Mouse (Mus musculus) midbrain, embryonic 10.5 days (tissue): ENCODE data around the gene Fam221b. TPM values are rescaled to one million over a fixed set of nuclear protein-coding genes. Genes with fewer than 3 reads are reported as not detected.
A peak's percentile ranks its signal among the peaks of the same experiment; 100 is the strongest.

ENCODE experiments used
- DNase-seq: peaks from one replicate; pipeline ENCODE4 v3.0.0-alpha.2; 2017; ENCODE audit warnings: low spot score
- H3K27ac ChIP-seq: fragments of 300-500 bp; sonication (generic); replicated peaks from 2 replicates; pipeline ENCODE4 v1.5.1; 2016; ENCODE audit warnings: mild to moderate bottlenecking
- H3K27me3 ChIP-seq: fragments of 300-500 bp; sonication (generic); 2 replicates; pipeline ENCODE4 v1.6.1; 2016; ENCODE audit warnings: low read depth, mild to moderate bottlenecking; ENCODE audit not compliant: poor library complexity, severe bottlenecking
- H3K36me3 ChIP-seq: fragments of 300-500 bp; sonication (generic); 2 replicates; pipeline ENCODE4 v1.6.1; 2016; ENCODE audit warnings: mild to moderate bottlenecking, moderate library complexity
- H3K4me1 ChIP-seq: fragments of 300-500 bp; sonication (generic); 2 replicates; pipeline ENCODE4 v1.6.1; 2016
- H3K4me3 ChIP-seq: fragments of 300-500 bp; sonication (generic); 2 replicates; pipeline ENCODE4 v1.5.1; 2016; ENCODE audit warnings: mild to moderate bottlenecking, moderate library complexity
- H3K9me3 ChIP-seq: fragments of 300-500 bp; sonication (generic); replicated peaks from 2 replicates; pipeline ENCODE4 v1.6.1; 2016; ENCODE audit warnings: mild to moderate bottlenecking
- WGBS: fragments of 180-500 bp; shearing (Covaris S2); methylation state at CpG from one replicate; pipeline ENCODE4 v1.1.7; 2016; 5-methylcytosine and 5-hydroxymethylcytosine counted together
- polyA plus RNA-seq: library from polyadenylated mRNA; unstranded; fragments of >200 nt; fragmentation: Nextera tagmentation; extraction: Ambion mirVana; gene quantifications from 2 replicates; pipeline ENCODE4 v1.2.1, GENCODE M21; 2016

Fam221b gene
- 1.6 and 2.1 TPM in 2 replicates for polyA plus RNA-seq

DNA sequence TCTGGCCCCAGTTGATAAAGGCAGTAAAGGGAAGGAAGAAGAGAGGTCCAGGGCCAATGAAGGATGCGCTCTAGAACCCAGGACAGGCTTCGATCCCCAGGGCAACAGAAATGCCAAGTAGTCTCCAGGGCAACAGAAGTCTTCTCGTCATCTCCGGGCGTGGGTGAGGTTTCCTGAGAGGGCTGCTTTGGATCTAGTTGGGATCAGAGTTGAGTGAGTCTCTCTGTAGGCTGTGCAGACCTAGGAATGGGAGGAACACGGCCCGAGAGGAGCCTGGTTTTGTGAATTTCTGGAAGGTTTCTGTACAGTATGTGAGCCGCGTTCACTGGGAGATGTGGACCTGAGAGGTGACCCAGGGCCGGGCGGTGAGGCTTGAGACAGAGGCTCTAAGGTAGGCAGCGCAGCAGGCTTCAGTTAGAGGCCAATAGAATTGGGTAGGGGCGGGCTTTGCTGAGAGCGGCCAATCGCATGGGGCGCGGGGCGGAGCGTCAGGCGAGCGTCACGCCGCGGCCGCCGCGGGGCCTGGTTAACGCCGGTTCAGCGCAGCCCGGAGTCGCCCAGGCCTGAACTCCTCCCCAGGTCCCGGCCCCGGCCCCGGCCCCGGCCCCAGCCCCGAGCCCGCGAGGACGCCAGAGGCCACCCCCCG, at the start of gene Fam221b, which contains the start of gene Tmem8b:
TSS of gene Fam221b (minus strand) at position 364 of the 646 bp plus-strand sequence.
TSS of gene Tmem8b (plus strand) at position 190 of the 646 bp plus-strand sequence.
- Histone ChIP-seq H3K4me3 (peak within 1 kb of the TSS; percentile 82), H3K27ac (peak within 1 kb of the TSS; percentile 93), H3K27me3 (peaks cover 60% of the 10 kb centered on the region), H3K9me3 (no peaks in the 10 kb centered on the region), H3K4me1 (peaks cover 43% of the 10 kb centered on the region), H3K36me3 (no peaks in the 10 kb centered on the region)
- DNase-seq, result peak; percentile 91
- WGBS, result 1% methylated on average over 27 of the region's 41 CpGs

DNA sequence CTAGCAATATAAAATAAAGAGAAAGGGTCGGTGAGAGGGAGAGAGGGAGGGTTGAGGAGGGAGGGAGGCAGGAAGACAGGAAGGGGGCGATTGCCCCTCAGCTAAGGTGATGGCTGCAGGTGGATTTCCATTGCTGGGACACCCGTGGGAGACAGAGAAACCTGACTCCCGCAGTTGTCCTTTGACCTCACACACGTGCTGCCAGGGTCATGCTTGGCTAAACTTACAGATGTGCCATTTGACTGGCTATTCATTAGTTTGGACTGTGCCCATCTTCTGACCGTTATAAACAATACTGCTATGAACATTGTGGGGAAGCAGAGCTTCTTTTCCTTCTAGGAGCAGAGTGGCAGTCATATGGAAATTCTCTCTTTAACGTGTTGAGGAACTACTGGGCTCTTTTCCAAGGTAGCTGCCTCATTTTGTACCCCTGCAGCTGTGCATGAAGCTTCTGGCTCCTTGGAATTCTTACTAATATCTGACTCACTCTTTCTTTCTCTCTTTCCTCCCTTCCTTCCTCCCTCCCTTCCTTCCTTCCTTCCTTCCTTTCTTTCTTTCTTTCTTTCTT, 44.8 kb upstream of the Fam221b start:
- H3K4me3 ChIP-seq, result no peak overlapping the region
- no peaks in the 10 kb centered on the region for H3K9me3 ChIP-seq
- no peak for DNase-seq
- no peak overlapping the region for H3K27ac ChIP-seq
- H3K36me3 ChIP-seq, result no peaks in the 10 kb centered on the region
- 53% methylated on average over 7 of the region's 7 CpGs for WGBS
- H3K4me1 ChIP-seq, result no peaks in the 10 kb centered on the region
- H3K27me3 ChIP-seq, result no peaks in the 10 kb centered on the region

DNA sequence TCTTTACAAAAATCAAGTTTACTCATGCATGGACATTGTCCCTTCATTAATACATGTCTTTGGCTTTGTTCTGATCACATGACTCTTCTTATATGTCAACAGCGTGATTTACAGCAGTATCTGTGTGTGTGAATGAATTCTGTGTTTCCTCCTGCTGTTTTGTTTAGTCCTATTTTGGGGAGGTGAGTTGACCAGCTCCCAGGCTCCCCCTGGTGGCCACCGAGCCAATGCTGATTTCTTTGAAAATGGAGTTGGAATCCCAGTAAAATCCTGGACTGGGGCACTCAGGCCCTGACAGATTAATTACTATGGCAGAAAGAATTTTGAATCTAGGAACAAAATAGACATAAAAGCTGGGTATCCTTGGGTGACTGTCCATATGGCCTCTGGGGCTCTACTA, 42.9 kb upstream of the Fam221b start:
- Histone ChIP-seq H3K9me3 (no peaks in the 10 kb centered on the region), H3K27me3 (no peaks in the 10 kb centered on the region), H3K36me3 (no peaks in the 10 kb centered on the region), H3K4me1 (peaks cover 6% of the 10 kb centered on the region), H3K27ac (no peak overlapping the region), H3K4me3 (no peak overlapping the region)
- WGBS, result 3% methylated on average over 2 of the region's 2 CpGs
- DNase-seq, result peak; percentile 78

DNA sequence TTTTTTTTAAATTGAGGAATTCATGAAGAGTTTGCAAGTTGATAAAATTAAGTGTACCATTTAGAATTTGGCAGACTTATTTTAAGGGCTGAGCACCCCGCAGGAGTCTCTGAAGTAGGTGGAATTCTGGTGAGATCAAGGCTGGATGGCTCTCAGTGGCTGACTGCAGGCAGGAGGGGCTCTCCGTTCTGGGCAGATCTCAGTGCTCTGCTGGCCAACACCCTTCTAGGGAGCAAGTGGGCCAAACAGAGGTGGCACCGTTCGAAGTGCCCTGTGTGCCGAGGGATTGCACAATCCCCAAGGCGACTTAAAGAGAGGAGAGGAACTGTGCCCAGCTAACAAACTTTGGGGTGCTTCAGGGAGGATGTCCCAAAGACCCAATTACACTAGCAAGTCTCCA, 40.9 kb upstream of the Fam221b start, which contains the start of gene Olfr71:
TSS of gene Olfr71 (minus strand) at position 387 of the 400 bp plus-strand sequence.
- DNase-seq, result no peak
- Histone ChIP-seq H3K27ac (no peak within 1 kb of the TSS), H3K4me3 (no peak within 1 kb of the TSS), H3K27me3 (no peaks in the 10 kb centered on the region), H3K36me3 (no peaks in the 10 kb centered on the region), H3K4me1 (peaks cover 6% of the 10 kb centered on the region), H3K9me3 (no peaks in the 10 kb centered on the region)
- 82% methylated on average over 6 of the region's 6 CpGs for WGBS

DNA sequence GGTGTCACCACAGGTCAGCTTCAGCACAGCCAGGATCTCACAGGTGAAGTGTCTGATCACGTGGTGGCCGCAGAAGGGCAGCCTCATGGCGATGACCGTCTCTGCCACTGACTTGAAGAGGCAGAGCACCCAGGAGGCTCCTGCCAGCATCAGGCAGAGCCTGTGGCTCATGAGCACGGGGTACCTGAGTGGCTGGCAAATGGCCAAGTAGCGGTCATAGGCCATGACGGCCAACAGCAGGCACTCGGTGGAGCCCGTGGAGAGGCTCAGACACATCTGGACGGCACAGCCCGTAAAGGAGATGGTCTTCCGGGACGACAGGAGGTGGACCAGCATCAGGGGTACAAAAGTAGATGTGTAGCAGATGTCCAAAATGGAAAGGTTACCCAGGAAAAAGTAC, 37.0 kb upstream of the Fam221b start:
- Histone ChIP-seq H3K27ac (no peak overlapping the region), H3K36me3 (no peaks in the 10 kb centered on the region), H3K4me3 (no peak overlapping the region), H3K27me3 (no peaks in the 10 kb centered on the region), H3K9me3 (no peaks in the 10 kb centered on the region), H3K4me1 (peaks cover 6% of the 10 kb centered on the region)
- DNase-seq, result no peak
- 92% methylated on average over 13 of the region's 13 CpGs for whole genome bisulfite sequencing

DNA sequence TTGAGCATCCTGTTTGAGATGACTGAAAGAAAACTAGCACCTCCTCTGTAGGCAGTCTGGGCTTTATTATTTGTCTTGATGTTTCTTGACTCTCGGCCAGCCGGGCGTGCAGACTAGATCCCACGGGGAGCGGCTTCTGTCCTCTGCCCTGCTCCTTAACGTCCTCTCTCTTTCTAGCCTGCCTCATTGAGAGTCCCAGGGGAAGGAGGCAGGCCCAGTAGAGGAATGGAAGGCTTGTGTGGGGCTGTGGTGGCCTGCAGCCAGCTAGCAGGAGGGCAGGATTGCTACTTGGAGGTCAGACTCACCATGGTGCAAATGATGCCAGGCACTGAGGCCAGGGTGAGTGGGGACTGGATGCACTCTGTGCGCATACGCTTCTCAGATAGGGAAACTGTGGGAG, 34.9 kb upstream of the Fam221b start:
- WGBS, result 88% methylated on average over 8 of the region's 8 CpGs
- H3K27me3 ChIP-seq, result no peaks in the 10 kb centered on the region
- H3K9me3 ChIP-seq, result no peaks in the 10 kb centered on the region

DNA sequence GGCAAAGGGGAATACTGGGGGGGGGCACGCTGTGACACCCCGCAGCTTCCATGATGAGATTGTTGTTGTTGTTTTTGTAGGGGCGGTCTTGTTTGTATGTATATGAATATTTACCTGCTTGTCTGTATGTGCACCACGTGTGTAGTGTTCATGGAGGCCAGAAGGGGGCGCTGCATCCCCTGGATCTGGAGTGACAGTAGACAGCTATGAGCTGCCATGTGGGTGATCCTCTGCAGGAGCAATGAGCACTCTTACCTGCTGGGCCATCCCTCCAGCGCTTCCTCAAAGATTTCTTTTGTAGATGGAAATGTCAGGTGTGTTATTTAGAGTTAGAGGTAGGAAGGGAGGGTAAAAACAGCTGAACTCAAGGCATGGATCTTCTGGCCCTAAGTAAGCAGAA, 34.5 kb upstream of the Fam221b start:
- no peak for DNase-seq
- H3K27ac ChIP-seq, result no peak overlapping the region

More for the DNA sequence above, 34.9 kb upstream of the Fam221b start:
- no peak for DNase-seq
- Histone ChIP-seq H3K4me1 (peaks cover 6% of the 10 kb centered on the region), H3K4me3 (no peak overlapping the region), H3K36me3 (no peaks in the 10 kb centered on the region), H3K27ac (0 out of 2 replicates have a peak overlapping the region, but pooled peaks have one; percentile 23)

DNA sequence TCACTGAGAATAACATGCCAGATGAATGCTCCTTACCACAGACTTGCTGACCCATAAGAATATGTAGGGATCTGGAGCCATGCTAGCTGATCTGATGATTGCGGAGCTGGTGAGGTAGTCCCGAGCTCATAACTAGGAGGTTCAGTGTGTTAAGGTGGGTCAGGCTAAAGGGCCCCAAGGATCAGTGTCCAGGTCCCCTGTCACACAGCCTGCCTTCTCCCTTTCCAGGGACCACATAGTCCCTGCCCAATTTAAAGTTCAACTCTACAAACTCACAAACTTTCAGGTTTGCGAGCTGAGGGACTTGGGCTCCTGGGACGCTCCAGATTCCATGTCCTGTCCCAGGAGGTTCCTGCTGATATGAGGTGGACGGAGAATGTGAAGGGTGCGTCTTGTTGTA, 31.8 kb upstream of the Fam221b start, which contains the start of gene Olfr70:
TSS of gene Olfr70 (minus strand) at position 101 of the 400 bp plus-strand sequence.
- no peak for DNase-seq
- H3K4me3 ChIP-seq, result no peak within 1 kb of the TSS
- H3K36me3 ChIP-seq, result no peaks in the 10 kb centered on the region
- no peaks in the 10 kb centered on the region for H3K27me3 ChIP-seq
- H3K4me1 ChIP-seq, result no peaks in the 10 kb centered on the region; the same call in 1 of the 2 replicates
- H3K27ac ChIP-seq, result no peak within 1 kb of the TSS
- H3K9me3 ChIP-seq, result no peaks in the 10 kb centered on the region
- WGBS, result 91% methylated on average over 6 of the region's 6 CpGs

More for the DNA sequence above, 34.5 kb upstream of the Fam221b start:
- Histone ChIP-seq H3K27me3 (no peaks in the 10 kb centered on the region), H3K9me3 (no peaks in the 10 kb centered on the region), H3K36me3 (no peaks in the 10 kb centered on the region), H3K4me3 (no peak overlapping the region), H3K4me1 (peaks cover 6% of the 10 kb centered on the region)
- WGBS, result 81% methylated on average over 6 of the region's 6 CpGs

DNA sequence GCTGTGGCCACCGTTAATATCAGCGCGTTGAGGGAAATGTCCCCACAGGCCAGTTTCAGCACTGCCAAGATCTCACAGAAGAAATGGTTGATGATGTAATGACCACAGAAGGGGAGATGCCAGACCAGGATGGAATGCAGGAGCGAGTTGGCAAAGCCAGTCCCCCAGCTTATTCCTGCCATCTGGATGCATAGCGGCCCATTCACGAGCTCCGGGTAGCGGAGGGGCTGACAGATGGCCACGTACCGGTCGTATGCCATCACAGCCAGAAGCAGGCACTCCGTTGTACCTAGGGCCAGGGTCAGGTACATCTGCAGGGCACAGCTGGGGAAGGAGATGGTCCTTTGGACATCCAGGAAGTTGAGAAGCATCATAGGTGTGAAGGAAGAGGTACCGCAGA, 27.6 kb upstream of the Fam221b start:
- Histone ChIP-seq H3K27me3 (no peaks in the 10 kb centered on the region), H3K4me1 (peaks cover 4% of the 10 kb centered on the region; the same call in 1 of the 2 replicates), H3K9me3 (no peaks in the 10 kb centered on the region), H3K27ac (no peak overlapping the region), H3K4me3 (no peak overlapping the region), H3K36me3 (no peaks in the 10 kb centered on the region)
- 93% methylated on average over 13 of the region's 13 CpGs for WGBS
- DNase-seq, result no peak

DNA sequence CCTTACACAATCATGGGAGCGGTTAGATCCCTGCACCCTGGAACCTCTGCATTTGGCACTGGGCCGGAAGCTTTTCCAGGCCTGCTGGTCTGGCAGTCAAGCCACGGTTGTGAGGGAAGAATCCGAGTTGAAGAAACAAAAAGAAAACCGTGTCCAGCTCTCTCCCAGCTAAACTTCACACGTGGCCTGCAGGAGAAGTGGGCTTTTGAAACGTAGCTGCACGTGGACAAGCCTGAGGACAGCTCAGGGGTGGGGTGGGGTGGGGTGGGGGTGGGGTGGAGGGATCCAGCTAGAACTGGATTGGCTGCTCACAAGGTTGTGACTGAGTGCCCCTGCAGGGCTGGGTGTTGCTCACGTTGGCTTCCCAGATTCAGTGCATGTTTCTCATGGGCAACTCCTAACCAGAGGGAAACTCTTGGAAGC, 26.3 kb upstream of the Fam221b start:
- H3K27ac ChIP-seq, result no peak overlapping the region
- no peaks in the 10 kb centered on the region for H3K27me3 ChIP-seq
- H3K4me3 ChIP-seq, result no peak overlapping the region
- no peak for DNase-seq
- H3K4me1 ChIP-seq, result peaks cover 4% of the 10 kb centered on the region; the same call in 1 of the 2 replicates
- peaks cover under 1% of the 10 kb centered on the region; the same call in 1 of the 2 replicates for H3K36me3 ChIP-seq
- WGBS, result 40% methylated on average over 9 of the region's 9 CpGs
- H3K9me3 ChIP-seq, result no peaks in the 10 kb centered on the region

DNA sequence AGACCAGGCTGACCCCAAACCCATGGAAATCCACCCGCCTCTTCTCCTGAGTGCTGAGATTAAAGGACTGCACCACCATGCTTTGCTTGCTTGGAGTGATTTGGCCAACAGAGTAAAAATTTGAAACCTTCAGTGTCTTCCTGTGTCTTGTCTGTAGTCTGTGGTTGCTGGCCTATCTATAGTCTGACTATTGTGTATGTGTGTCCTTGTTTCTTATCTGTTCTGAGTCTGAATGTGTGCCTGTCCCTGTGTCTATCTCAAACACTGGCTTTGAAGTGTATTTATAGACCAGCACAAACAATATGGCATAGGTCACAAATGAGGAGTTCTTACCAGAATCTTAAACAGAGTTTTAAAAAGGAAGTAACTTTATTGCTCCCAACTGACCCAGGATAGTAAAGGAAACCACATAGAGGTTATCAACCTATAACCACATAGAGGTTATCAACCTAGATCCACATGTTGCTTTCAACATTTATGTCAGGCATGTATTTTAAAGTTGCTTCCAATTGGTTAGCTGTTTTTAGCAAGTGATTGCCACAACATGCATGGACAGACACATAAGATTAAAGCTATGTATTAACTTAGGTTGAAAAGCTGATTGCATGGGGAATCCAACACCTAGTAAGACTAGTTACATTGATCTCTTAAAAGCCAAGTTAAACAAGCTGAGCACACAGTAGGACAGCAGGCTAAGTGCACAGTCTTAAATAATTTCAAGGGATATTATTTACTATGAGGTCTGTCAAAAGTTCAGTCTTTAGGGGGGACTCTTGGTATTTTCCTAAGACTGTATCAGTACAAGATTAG, 25.7 kb upstream of the Fam221b start:
- 93% methylated on average over 1 of the region's 1 CpGs for WGBS
- DNase-seq, result no peak

DNA sequence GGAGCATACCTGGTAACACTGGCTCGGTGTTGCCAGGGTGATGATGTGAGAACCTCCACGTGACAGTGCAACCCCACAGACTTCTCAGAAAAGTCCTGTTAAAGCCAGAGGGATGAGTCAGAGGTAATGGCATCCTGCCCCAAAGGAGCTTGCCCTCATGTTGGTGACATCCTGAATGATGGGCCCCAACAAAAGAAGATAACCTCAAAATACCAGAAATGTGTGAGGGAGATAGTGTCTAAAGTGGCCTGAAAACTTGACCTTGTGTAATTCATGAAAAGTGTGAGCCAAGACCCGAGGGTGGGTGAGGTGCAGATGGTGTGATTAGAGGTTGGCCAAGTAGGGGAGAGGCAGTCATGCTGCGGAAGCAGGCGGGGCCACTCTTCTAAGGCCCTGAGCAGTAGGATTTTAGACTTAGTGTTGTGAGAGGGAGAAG, 24.9 kb upstream of the Fam221b start:
- Histone ChIP-seq H3K4me1 (peaks cover 4% of the 10 kb centered on the region; the same call in 1 of the 2 replicates), H3K36me3 (peaks cover 14% of the 10 kb centered on the region), H3K27ac (no peak overlapping the region), H3K27me3 (no peaks in the 10 kb centered on the region), H3K4me3 (no peak overlapping the region), H3K9me3 (no peaks in the 10 kb centered on the region)
- WGBS, result 82% methylated on average over 5 of the region's 5 CpGs
- DNase-seq, result no peak

More for the DNA sequence above, 25.7 kb upstream of the Fam221b start:
- H3K4me3 ChIP-seq, result no peak overlapping the region
- no peak overlapping the region for H3K27ac ChIP-seq
- H3K27me3 ChIP-seq, result no peaks in the 10 kb centered on the region
- peaks cover 7% of the 10 kb centered on the region for H3K36me3 ChIP-seq
- peaks cover 4% of the 10 kb centered on the region; the same call in 1 of the 2 replicates for H3K4me1 ChIP-seq
- H3K9me3 ChIP-seq, result no peaks in the 10 kb centered on the region
